Mouse (Mus musculus) liver, adult 2 months (tissue): ENCODE data around the gene Otof.

Experiments used
- CTCF ChIP-seq: fragments of 200-500 bp; IDR thresholded peaks from 2 replicates; pipeline ENCODE4 v1.5.1; 2011; ENCODE audit warnings: low read depth, low read length, control low read depth
- POLR2A ChIP-seq: fragments of 200-500 bp; IDR thresholded peaks from 2 replicates; pipeline ENCODE4 v1.6.1; 2011; ENCODE audit warnings: low read length, control low read depth; ENCODE audit not compliant: insufficient read depth; ENCODE audit errors: extremely low read depth

DNA sequence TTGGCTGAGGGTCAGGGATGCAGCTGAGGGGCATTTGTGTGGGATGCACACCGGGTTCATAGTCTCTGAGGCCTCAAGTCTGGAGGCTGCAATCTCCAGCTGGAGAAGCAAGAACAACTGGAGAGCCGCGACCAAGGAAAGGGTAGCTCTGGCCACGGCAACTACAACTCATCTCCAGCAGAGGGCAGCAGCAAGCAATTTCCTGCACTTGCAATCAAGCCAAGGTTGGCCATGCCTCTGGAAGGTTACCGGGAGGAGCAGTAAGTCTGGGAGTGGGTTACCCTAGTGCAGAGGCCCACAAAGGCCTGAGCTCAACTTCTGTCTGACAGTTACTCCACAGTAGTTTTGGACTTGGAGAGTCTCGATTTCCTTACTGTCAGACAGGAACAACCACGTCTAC, 70.3 kb downstream of the Otof start:
- peak; percentile 93 for TF ChIP-seq CTCF
- no peak for TF ChIP-seq POLR2A
